Mouse (Mus musculus) small intestine, adult 2 months (tissue): Measurements from ENCODE around the gene E2f3. TPM values are rescaled to one million over a fixed set of nuclear protein-coding genes. Genes with fewer than 3 reads are reported as not detected.

Experiments
- H3K27ac ChIP-seq: fragments of 200-500 bp; 2 replicates; pipeline ENCODE4 v1.5.1; 2012; ENCODE audit warnings: low read depth, low read length, control low read depth, inconsistent platforms; ENCODE audit not compliant: insufficient read depth
- H3K27me3 ChIP-seq: fragments of 200-500 bp; 2 replicates; pipeline ENCODE4 v1.6.1; 2012; ENCODE audit warnings: mild to moderate bottlenecking, moderate library complexity, low read length, inconsistent platforms; ENCODE audit not compliant: control insufficient read depth, insufficient read depth
- H3K36me3 ChIP-seq: fragments of 200-500 bp; 2 replicates; pipeline ENCODE4 v1.6.1; 2012; ENCODE audit warnings: mild to moderate bottlenecking, low read length, control low read depth, inconsistent platforms; ENCODE audit not compliant: control insufficient read depth, insufficient read depth
- H3K4me1 ChIP-seq: fragments of 200-500 bp; 2 replicates; pipeline ENCODE4 v1.6.1; 2012; ENCODE audit warnings: low read length, inconsistent platforms, mixed read lengths; ENCODE audit not compliant: control insufficient read depth, insufficient read depth, insufficient read length
- H3K4me3 ChIP-seq: fragments of 200-500 bp; 2 replicates; pipeline ENCODE4 v1.5.1; 2012; ENCODE audit warnings: low read depth, mild to moderate bottlenecking, control low read depth, inconsistent platforms, low read length, moderate library complexity
- CTCF ChIP-seq: fragments of 200-500 bp; IDR thresholded peaks from 2 replicates; pipeline ENCODE4 v1.5.1; 2012; ENCODE audit warnings: low read depth, mild to moderate bottlenecking, control low read depth, inconsistent platforms, low read length, moderate library complexity, mixed read lengths; ENCODE audit not compliant: insufficient replicate concordance, insufficient read length; ENCODE audit errors: extremely low read depth
- POLR2A ChIP-seq: fragments of 200-500 bp; IDR thresholded peaks from 2 replicates; pipeline ENCODE4 v1.6.1; 2012; ENCODE audit warnings: low read depth, mild to moderate bottlenecking, control low read depth, inconsistent platforms, low read length, moderate library complexity
- WGBS: fragments of 180-500 bp; shearing (Covaris S2); methylation state at CpG from one replicate; pipeline ENCODE4 v1.1.7; 2018; 5-methylcytosine and 5-hydroxymethylcytosine counted together
- polyA plus RNA-seq: library from polyadenylated mRNA; depleted of rRNA; stranded (reverse); fragments of >200 nt; gene quantifications from 2 replicates; pipeline ENCODE4 v1.2.3, GENCODE M21; 2012; rRNA removed

E2f3 gene
- polyA plus RNA-seq, 1 experiment = 3.4 TPM

- Histone ChIP-seq H3K4me1 (no peaks in the 10 kb centered on the region), H3K36me3 (no peaks in the 10 kb centered on the region), H3K27ac (no peak overlapping the region), H3K4me3 (no peak overlapping the region), H3K27me3 (no peaks in the 10 kb centered on the region)
- TF ChIP-seq POLR2A (no peak), CTCF (no peak)
- WGBS = 12% methylated on average over 4 of the region's 4 CpGs
These were observed 128.4 kb downstream of the E2f3 start for GRCm38 (mm10) chr13:29857436-29857835.

Other genes with a start within 250 kb of the E2f3 start
- gene Cdkal1, start 130.4 kb downstream of the E2f3 start, polyA plus RNA-seq = 0.39 and 0.55 TPM in 2 replicates
- gene Mboat1, start 150.4 kb upstream of the E2f3 start, polyA plus RNA-seq = 4.6 and 5.5 TPM in 2 replicates